Mouse (Mus musculus) heart, adult 18-20 months (tissue): ENCODE measurements around the gene Duox1. TPM values are rescaled to one million over a fixed set of nuclear protein-coding genes. Genes with fewer than 3 reads are reported as not detected.
"Not testable (repeated sequence)": the region's sequence is repeated elsewhere in the genome, so short reads cannot be mapped to it uniquely, and the experiment has no call there.

Experiments
- DNase-seq, 2 experiments: peaks; one replicate each; pipeline ENCODE4 v3.0.0; 2021 to 2022; ENCODE audit warnings: mixed read lengths in 1 of 2
- total RNA-seq, 2 experiments: library from RNA; stranded (reverse); gene quantifications; 2 replicates each; pipeline ENCODE4 v1.2.3; 2021

Gene Duox1
- total RNA-seq, 2 experiments from 2014 or later: 0.17 to 0.28 TPM

DNA sequence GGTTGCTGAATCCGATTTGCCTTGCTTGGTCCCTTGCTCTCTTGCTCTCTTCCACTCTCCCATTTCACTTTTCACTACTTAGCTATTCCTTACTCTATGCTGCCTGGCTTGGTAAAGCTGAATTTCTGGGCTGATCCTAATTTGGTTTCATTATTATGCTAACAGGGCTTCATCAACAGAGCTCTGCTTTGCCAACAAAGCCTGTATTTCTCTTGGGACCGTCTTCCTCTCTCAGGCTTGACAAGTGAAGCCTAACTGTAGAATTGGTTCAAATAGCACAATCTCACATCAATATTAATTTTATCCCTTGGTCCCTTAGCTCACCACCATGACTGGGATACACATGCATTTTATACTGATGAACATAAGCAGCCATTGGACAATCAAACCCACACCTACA is 3.9 kb upstream of the Duox1 start:
- no peak for DNase-seq

DNA sequence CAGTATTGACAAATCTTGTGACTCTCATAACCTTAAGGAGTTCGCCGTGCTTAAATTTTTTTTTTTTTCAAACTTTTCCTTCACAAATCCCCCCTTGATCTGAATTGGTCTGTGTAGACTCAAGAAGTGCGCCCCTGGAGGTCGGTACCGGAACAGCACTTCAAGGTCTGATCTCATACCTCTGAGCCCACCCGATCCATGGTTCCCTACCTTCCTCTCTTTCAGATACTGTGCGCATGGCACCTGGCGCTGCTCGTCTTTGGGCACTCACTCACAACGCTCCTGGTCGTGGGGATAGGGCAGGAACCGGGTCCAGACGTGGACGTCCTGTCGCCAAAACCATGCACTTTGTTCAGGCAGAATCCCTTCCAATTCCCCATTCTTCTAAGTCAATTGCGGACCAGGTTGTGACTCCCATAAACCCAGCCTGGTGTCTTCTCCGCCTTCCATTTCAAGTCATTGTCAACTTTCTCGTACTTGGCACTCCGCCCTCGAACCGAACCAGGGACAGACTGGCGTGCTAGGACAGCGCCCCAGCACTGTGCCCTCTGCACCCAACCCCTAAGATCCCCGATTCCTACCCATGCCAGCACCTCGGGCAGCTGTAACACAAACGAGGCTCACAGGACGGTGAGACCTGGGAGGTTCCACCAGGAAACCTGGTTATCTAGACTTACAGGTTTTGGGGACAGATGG is 2.6 kb upstream of the Duox1 start:
- DNase-seq: peak; percentile 27 to 84

DNA sequence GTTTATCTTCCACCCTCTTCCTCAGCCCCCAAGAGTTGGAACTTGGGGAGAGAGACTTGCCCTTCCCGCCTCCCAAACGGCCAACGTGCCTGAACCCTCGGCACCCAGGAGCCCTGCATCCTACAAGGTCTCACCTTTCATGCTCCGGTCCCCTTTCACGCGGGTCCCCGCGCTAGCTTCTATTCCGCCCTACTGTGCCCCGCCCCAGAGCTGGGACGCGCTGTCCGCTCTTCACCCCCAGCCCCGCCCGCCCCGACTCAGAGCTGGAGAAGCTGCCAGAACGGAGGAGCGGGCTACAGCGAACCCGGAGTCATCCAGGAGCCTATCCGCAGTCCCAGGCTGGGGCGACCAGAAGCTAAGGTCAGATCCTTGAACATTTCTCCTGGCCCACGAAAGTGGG is 1.9 kb upstream of the Duox1 start, which contains the start of gene Duoxa1:
Duoxa1 (minus strand) TSS at position 195 of the 400 bp plus-strand sequence.
- peak in 1 of 2 experiments; percentile 12 for DNase-seq

DNA sequence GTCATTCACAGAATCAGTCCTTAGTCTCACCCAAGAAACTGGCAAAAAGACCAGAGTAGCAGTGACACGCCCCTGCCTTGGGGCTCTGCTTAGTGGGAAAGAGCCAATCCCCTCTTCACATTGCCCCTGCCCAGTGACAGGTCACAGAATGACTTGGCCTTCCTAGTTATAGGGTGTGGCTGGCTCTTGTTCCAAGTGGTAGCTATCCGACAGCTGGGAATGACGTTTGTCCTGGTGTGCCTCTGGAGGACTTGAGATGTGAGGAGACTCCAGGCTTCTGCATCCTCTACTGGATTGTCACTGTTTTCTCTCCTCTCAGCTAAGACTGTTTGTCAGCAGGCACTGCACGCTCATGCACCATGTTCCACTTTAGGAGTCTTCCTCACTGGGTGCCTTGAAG is 1.9 kb downstream of the Duox1 start:
- DNase-seq: no peak

DNA sequence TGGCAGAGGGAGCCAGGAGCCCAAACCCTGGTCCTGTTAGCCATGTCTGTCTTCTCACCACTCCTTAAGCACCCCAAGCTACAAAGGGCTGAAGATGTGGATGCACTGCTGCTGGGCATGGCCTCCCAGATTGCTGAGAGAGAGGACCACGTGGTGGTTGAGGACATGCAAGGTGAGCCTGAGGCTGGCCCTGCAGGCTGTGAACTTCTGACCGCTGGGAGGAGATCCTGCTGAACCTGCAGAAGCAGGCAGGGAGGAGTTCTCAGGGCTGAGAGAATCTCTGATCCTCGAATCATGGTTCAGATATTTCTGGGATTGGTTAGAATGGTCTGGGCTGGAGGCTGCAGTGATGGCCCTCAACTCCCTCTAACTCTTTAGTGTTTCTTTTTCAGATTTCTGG is 8.5 kb downstream of the Duox1 start:
- DNase-seq: no peak

DNA sequence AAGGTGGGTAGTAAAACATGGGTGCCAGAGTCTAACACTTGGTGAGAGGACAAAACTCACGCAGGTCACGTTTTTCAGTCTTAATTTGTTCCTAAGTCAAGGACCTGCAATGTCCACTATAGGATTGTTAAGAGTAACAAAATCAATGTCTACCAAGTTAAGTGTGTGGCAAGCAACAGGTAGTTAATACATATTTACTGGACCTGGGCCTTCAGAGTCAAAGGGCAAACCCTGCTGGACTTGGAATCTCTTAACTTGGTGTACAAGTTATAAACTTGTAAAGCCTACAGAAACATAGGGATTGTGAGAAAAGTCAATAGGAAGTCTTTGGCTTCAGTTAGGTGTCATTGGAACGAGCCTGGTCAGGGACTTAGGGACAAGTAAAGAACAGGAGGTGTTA is 9.1 kb downstream of the Duox1 start:
- no peak for DNase-seq

DNA sequence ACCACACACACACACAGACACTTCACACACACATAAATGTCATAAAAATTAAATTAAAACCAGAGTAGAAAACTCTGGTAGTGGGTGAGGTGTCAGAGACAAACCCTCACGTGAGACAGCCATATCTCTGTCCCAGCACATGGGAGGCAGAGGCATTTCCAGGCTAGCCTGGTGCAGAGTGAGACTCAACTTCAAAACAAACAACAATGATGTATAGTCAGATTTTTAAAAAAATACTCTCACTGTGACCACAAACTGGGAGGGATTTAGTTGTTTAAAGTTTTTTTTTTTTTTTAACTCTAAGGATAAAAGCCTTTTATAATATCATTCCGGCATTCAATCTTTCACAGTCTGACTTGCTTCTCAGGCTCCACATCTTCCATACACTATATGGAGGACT is 9.9 kb downstream of the Duox1 start:
- DNase-seq: no peak

DNA sequence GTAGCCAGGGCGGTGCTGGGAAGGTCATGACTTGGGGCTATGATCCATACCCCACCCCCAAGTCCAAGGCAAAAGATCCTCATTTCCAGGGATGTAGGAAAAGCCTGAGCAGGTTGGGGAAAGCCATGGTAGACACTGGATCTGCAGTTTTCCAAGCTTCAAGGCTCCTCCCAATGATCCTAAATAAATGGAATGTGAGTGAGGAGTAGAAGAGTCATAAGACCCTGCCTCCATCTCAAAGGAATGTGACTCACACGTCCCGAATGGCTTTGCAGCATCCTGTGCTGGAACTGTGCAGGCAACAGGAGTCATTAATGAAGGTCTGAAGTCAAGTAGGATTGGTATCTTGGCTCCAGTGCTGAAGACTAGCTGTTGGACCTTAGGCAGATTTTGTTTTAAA is 12.5 kb downstream of the Duox1 start:
- no peak for DNase-seq

DNA sequence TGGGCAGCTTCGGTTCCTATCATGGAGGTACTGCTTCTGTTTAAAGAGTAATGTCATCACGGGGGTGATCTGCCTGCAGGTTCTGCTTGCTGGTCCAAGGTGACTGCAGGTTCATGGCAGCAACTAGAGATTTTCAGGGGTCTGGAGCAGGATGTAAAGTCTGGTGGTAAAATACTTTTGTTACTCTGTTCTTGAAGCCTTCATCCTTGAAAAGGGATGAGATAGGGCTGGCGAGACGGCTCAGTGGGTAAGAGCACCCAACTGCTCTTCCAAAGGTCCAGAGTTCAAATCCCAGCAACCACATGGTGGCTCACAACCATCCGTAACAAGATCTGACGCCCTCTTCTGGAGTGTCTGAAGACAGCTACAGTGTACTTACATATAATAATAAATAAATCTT is 14.8 kb downstream of the Duox1 start:
- DNase-seq: not testable (repeated sequence)

DNA sequence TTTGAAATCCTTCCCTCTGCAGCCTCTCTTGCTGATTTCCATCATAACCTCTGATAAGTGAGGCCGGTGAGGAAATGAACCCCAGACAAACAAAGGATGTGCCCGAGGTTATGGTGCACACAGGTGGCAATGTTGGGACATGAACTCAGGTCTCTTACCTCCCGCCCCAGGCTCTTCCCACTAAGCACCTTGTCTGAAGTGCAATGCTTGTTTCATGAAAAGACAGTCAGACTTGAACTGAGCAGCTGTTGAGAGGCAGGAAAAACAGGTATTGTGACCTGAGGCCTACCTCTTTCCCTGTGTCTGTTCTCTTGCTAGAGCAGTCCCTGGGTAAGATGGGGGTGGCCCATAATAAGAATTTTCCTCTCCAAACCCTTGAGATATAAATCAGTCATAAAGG is 16.8 kb downstream of the Duox1 start:
- no peak for DNase-seq

DNA sequence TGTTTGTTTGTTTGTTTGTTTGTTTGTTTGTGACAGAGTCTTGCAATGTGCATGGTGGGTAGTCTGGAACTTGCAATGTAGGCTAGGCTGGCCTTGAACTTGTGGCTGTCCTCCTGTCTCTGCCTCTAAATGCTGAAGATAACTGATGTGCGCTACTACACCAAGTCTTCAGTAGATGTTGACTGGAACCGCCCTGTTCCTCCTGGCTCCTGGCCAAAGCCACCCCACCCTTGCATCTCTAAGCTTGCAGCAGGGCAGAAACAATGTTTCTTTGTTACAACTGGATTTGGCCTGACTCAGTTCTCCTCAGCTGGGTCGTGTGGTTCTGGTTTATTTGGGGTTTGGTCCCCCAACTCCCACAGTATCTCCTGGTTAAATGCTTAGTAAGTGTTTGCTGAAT is 18.7 kb downstream of the Duox1 start:
- no peak for DNase-seq

DNA sequence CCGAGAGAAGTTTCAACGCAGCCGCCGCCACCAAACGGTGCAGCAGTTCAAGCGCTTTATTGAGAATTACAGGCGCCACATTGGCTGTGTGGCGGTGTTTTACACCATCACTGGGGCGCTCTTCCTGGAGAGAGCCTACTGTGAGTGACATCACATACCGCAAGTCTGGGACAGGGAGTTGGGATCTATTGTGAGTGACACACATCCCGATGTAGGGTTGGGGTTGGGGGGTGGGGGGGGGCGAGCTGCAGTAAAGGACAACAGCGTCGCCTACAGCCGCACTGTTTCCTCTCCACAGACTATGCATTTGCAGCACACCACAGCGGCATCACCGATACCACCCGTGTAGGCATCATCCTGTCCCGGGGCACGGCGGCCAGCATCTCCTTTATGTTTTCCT is 21.8 kb downstream of the Duox1 start:
- DNase-seq: no peak

DNA sequence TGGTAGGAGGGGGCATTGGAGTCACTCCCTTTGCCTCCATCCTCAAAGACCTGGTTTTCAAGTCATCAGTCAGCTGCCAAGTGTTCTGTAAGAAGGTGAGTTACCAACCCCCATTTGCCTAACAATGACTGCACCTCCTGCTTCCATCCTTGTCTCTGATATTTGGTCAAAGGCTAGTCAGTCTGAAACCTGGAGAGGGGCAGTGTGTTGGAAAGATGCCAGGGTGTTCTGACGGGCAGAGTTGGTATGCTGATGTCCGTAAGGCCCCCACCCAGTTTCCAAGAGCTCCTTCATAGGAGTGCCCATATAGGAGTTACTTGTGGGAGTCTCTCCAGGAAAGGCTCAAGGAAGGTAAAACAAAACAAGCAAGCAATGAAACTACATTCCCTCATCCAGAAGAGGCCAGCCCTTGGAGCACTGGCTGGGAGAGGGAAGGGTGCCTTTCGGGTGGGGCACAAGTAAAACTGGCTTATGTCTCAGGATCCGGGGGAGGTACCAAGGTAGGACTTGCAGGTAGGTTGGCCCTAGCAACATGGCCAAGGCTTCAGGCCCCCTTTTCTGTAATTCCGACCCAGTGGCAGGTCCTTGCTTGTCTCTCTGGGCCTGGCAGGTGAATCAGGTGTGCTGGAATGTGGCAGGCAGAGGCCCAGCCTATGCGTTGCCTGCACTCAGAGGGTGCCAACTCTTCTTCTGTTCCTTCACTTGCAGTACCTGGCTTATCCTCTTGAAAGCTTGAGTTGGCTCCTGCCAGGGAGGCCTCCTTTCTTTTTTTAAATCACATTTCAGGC is 29.8 kb downstream of the Duox1 start:
- DNase-seq: no peak

DNA sequence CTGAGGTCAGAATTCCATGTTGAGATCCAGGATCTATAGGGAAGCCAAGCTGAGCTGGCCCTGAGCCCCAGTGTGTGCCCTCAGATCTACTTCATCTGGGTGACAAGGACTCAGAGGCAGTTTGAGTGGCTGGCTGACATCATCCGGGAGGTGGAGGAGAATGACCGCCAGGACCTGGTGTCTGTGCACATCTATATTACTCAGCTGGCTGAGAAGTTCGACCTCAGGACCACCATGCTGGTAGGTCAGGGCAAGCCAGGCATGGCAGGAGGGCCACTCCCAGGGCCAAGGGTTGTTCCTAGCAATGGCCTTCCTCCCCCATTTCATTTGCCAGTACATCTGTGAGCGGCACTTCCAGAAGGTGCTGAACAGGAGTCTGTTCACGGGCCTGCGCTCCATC is 30.7 kb downstream of the Duox1 start:
- not testable (repeated sequence) for DNase-seq

DNA sequence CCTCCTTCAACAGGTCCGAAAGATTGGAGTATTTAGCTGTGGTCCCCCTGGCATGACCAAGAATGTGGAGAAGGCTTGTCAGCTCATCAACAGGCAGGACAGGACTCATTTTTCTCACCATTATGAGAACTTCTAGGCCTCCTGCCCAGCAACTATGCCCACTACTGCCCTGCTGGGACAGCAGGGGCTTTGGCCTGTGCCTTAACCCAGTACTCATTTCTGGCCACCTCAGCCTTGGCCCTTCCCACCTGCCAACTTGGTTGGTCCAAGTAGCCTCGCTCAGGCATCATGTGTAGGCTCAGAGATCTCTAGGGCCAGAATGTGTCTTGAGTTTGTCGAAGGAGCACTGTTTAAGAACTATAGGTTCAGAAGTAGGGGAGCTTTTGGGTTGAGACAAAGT is 31.8 kb downstream of the Duox1 start:
- no peak for DNase-seq

DNA sequence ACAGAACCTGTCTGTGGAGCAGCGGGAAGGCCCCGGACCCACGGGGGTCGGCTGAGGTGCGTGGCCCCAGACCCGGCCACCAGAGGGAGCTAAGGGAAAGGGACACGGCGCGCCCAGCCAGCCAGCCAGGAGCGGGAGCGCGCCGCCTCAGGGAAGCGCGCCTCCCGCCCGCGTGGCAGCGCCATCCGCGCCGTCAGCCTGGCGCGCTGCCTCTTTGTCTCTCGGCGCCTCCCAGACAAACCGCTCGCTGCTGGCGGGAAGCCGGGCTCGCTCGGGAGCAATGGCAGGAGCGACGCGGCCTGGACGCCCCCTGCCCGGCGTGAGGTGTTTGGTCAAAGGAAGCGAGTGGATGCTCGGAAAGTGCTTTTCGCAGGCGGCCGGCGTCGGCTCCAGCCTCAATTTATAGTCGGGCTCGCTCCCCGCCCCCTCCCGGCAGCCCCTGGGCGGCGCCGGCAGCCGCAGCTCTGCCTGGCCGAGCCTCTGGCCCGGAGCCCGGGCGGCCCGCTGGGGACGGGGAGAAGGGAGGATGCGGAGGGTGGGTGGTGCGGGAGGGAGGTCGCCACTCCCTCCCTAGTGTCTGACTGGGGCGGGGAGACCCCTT is 33.2 kb downstream of the Duox1 start:
- peak; percentile 94 for DNase-seq

DNA sequence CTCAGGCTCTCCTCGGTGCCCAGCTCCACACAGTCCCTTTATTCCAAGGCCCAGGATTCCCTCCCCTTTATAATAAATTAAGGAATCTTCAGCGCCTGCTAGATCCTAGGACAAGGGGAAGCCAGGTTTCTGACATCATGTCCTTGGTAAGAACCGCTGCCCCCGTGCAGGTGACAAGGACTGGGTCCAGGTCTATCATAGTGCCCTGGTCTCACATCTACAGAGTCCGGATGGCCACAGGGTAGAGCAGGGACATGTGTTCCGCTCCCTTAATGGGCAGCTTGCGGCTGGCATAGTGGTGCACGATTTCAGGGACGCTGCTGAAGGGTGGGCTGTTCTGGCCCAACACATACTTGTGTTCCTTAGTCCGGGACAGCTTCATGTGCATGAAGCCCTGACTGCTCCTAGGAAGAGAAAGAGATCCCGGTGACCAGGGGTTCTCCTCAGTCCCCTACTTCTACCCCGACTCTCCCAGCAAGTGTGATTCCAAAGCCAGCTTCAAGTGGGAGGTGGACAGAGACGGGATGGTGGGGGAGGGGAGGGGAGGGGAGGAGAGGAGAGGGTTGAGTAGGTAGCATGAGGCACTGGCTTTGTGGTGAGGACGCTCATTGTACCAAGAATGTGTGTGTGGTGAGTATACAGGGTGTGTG is 33.8 kb downstream of the Duox1 start:
- DNase-seq: no peak

DNA sequence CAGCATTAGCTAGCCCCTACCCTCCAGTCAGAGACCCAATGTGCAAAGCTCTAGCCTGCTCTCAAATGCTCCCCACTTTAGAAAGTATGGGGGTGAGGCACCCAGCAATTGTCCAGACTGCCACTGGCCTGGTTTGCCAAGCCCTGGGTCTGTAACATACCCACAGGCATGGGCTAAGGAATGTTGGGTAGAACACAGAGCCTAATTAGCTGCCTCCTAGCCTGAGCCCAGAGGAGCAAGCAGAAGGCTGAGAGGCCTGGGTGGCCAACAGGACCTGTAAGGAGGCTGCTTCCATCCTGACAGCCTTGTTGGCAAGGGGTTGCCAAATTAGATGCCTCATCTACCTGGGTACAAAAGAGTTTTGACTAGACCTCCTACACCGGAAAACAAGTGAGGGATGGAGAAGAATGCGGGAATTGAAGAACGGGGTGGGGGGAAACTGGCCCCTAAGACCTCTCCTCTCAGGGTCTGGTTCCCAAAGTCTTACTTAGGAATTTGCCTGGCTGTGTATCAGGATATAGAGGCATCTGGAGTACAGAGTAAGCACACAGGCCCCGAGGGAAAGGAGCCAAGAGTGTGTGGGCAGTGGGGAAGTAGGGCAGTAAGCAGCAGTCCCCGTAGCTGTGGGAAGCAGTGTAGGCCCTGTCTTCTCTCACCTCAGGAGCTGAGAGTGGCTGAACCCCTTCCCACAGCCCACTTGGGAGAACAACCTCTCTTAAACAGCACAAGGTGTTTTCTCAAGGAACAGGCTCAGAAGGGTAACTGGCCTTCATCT is 35.9 kb downstream of the Duox1 start:
- DNase-seq: no peak

DNA sequence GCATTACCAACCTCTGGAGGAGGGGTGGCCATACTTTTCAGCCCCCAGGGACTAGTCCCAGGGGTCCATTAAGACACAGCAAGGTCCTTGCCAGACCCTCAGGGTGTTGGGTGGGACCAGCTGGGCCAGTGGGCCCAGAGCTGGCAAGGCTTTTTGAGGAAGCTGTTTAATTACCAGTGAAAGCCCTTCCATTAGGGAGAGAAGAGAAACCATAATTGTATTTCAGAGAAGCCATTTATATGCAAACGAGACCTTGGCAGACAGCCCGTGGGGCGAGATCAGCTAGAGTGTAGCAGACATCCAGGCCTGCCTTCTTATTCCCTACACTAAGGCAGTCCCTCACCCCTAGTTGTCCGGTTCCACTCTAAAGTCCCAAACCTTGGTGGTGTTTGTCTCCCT is 36.5 kb downstream of the Duox1 start:
- DNase-seq: no peak

DNA sequence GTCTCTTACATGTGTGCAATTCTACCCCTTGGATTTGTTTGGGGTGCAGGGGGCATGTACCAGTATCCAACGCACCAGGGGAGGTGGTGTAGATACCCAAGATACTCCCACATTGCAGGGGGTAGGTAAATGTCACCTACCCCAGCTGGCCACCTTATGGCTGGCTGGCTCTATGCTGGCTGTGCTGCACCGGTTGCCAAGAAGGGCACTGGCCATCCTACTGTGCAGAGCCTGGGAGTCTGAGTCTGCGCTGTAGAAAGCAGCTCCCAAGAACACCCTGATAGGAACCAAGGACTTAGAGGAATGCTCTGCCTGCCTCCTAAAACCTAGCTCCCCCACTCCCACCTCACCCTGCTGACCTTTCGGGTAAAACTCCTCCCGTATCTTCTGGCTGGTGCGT is 37.5 kb downstream of the Duox1 start:
- DNase-seq: no peak

DNA sequence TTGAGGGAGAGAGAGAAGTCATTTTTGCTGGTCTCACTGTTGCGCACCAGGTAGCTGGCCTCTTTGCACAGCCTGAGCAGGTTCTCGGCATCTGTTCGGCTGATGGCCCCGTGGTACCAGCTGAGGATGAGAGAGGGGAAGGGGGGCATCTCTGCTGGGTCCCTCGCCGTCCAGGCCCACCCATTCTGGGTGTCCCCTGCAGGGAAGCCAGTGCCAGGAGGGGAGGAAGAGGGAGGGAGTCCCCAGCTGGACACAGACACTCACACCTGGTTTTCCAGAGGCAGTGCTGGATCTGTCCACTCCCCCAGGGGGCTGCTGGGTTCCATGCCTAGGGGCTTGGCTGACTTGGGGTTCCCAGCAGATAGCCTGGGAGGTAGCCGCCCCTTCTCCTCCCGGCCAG is 38.3 kb downstream of the Duox1 start:
- no peak for DNase-seq
